Mouse (Mus musculus) cerebral cortex, adult 2 months (tissue): Measurements from ENCODE around the gene Epha6.

Experiments
- WGBS: fragments of 180-500 bp; shearing (Covaris S2); methylation state at CpG from one replicate; pipeline ENCODE4 v1.1.7; 2018; 5-methylcytosine and 5-hydroxymethylcytosine counted together

The Epha6 gene

GRCm38 (mm10) chr16:60239356-60240190 lies 365.8 kb downstream of the Epha6 start:
- 79% methylated on average over 2 of the region's 2 CpGs for WGBS

GRCm38 (mm10) chr16:60233985-60234766 lies 371.2 kb downstream of the Epha6 start:
- 94% methylated on average over 5 of the region's 5 CpGs for WGBS

- 78% methylated on average over 2 of the region's 2 CpGs for WGBS
These were observed 372.3 kb downstream of the Epha6 start for GRCm38 (mm10) chr16:60232982-60233381.

GRCm38 (mm10) chr16:60175580-60175979 lies 429.8 kb downstream of the Epha6 start:
- WGBS = 41% methylated on average over 3 of the region's 3 CpGs

GRCm38 (mm10) chr16:60152439-60152838 lies 452.9 kb downstream of the Epha6 start:
- 27% methylated on average over 2 of the region's 2 CpGs for WGBS

GRCm38 (mm10) chr16:60144370-60144769 lies 461.0 kb downstream of the Epha6 start:
- WGBS = 74% methylated on average over 3 of the region's 3 CpGs

GRCm38 (mm10) chr16:60121435-60121834 lies 483.9 kb downstream of the Epha6 start:
- WGBS = 63% methylated on average over 3 of the region's 3 CpGs

- WGBS = 44% methylated on average over 3 of the region's 3 CpGs
These were observed 503.1 kb downstream of the Epha6 start for GRCm38 (mm10) chr16:60102210-60102609.

GRCm38 (mm10) chr16:60095333-60095732 lies 510.0 kb downstream of the Epha6 start:
- WGBS = 82% methylated on average over 1 of the region's 1 CpGs

GRCm38 (mm10) chr16:60086976-60087375 lies 518.4 kb downstream of the Epha6 start:
- WGBS = 77% methylated on average over 3 of the region's 3 CpGs

- WGBS = 49% methylated on average over 10 of the region's 10 CpGs
These were observed 534.7 kb downstream of the Epha6 start for GRCm38 (mm10) chr16:60070457-60071112.

GRCm38 (mm10) chr16:60043809-60044208 lies 561.5 kb downstream of the Epha6 start:
- WGBS = 35% methylated on average over 1 of the region's 1 CpGs

GRCm38 (mm10) chr16:60028381-60028780 lies 577.0 kb downstream of the Epha6 start:
- WGBS = 72% methylated on average over 1 of the region's 1 CpGs

GRCm38 (mm10) chr16:60006857-60007568 lies 598.3 kb downstream of the Epha6 start:
- 18% methylated on average over 2 of the region's 2 CpGs for WGBS

- 46% methylated on average over 4 of the region's 4 CpGs for WGBS
These were observed 635.5 kb downstream of the Epha6 start for GRCm38 (mm10) chr16:59969816-59970215.

- WGBS = 57% methylated on average over 2 of the region's 2 CpGs
These were observed 649.6 kb downstream of the Epha6 start for GRCm38 (mm10) chr16:59955731-59956130.

- 89% methylated on average over 4 of the region's 4 CpGs for WGBS
These were observed 681.6 kb downstream of the Epha6 start for GRCm38 (mm10) chr16:59923696-59924095.

- WGBS = 96% methylated on average over 13 of the region's 13 CpGs
These were observed 725.3 kb downstream of the Epha6 start for GRCm38 (mm10) chr16:59880073-59880472.

- WGBS = 72% methylated on average over 3 of the region's 3 CpGs
These were observed 733.5 kb downstream of the Epha6 start for GRCm38 (mm10) chr16:59871792-59872191.

GRCm38 (mm10) chr16:59854160-59854717 lies 751.1 kb downstream of the Epha6 start:
- 42% methylated on average over 7 of the region's 7 CpGs for WGBS

- WGBS = 47% methylated on average over 2 of the region's 2 CpGs
These were observed 752.6 kb downstream of the Epha6 start for GRCm38 (mm10) chr16:59852689-59853088.
